Mouse (Mus musculus): ENCODE measurements at regions not wholly inside any gene's neighbourhood (a gene's known extent, or its start where the extent isn't known, plus 50 kb on each side); places are given as distances from the start of the nearest gene placed in this dataset.

DNA sequence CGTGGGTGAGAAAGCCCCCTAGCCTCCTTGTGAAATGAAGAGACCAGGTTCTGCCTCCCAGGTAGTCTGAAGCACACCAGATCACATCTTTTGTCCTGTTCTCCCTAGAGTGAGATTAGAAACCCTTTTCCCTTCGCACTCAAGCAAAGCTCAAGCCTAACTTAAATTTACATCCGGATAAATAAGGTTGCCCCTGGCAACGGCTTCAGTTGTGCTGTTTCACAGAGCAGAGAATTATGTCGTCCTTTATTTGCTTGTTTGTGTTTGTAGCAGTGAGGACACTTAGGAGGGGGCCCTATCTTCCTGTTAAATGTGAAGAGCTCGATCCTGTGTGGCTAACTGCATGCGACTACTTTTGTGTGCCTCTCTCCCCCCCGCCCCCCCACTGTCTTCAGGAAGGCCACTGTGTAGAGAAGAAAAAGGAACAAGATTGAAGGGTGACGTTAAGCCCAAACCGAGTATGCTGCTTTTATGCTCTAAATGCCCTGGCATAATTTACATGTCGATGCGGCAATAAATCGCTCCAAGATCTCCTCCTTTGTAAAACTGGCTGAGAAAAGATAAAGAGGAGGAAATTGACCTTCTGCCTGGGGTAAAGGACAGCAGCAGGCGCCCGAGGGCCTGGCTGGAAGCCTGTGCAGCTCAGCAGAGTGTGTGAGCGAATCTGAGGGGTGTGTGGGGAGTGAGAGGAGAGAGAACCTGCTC, 439.9 kb downstream of the Prdm2 start:
- TF ChIP-seq CTCF (IDR thresholded peaks at IDR 0.05; ENCODE audit: control insufficient read depth, insufficient read depth, low read length) = no peak
- TF ChIP-seq POLR2A (IDR thresholded peaks at IDR 0.05; ENCODE audit: borderline replicate concordance, control insufficient read depth, low read depth, low read length) = no peak
